Mouse (Mus musculus): ENCODE results near the gene Bcor.

The Bcor gene

GRCm38 (mm10) chrX:12085949-12086348, 74.2 kb downstream of the Bcor start:
- DNase-seq (ENCODE audit: low spot score) = no peak

GRCm38 (mm10) chrX:12085290-12085689, 74.9 kb downstream of the Bcor start:
- no peak for DNase-seq (ENCODE audit: low spot score)

- no peak for DNase-seq (ENCODE audit: low spot score)
Measured at GRCm38 (mm10) chrX:12084698-12085097, 75.5 kb downstream of the Bcor start.

- no peak for DNase-seq (ENCODE audit: low spot score)
Measured at GRCm38 (mm10) chrX:12083631-12084030, 76.5 kb downstream of the Bcor start.

- no peak for DNase-seq (ENCODE audit: low spot score)
Measured at GRCm38 (mm10) chrX:12082736-12083135, 77.4 kb downstream of the Bcor start.

- DNase-seq (ENCODE audit: low spot score) = no peak
Measured at GRCm38 (mm10) chrX:12082184-12082583, 78.0 kb downstream of the Bcor start.

- no peak for DNase-seq (ENCODE audit: low spot score)
Measured at GRCm38 (mm10) chrX:12081741-12082155, 78.4 kb downstream of the Bcor start.

- peak; percentile 53 for DNase-seq (ENCODE audit: low spot score)
Measured at GRCm38 (mm10) chrX:12080904-12081740, 79.0 kb downstream of the Bcor start.

GRCm38 (mm10) chrX:12080095-12080903, 79.9 kb downstream of the Bcor start:
- DNase-seq (ENCODE audit: low spot score) = peak; percentile 61

GRCm38 (mm10) chrX:12079309-12080094, 80.7 kb downstream of the Bcor start:
- peak; percentile 49 for DNase-seq (ENCODE audit: low spot score)

- DNase-seq (ENCODE audit: low spot score) = no peak
Measured at GRCm38 (mm10) chrX:12079059-12079308, 81.2 kb downstream of the Bcor start.

GRCm38 (mm10) chrX:12078195-12079058, 81.7 kb downstream of the Bcor start:
- DNase-seq (ENCODE audit: low spot score) = peak; percentile 51

GRCm38 (mm10) chrX:12077601-12077980, 82.6 kb downstream of the Bcor start:
- no peak for DNase-seq (ENCODE audit: low spot score)

GRCm38 (mm10) chrX:12076763-12077600, 83.2 kb downstream of the Bcor start:
- peak; percentile 46 for DNase-seq (ENCODE audit: low spot score)

GRCm38 (mm10) chrX:12072721-12073120, 87.4 kb downstream of the Bcor start:
- DNase-seq (ENCODE audit: low spot score) = peak; percentile 62

- no peak for DNase-seq (ENCODE audit: low spot score)
Measured at GRCm38 (mm10) chrX:12068978-12069724, 91.0 kb downstream of the Bcor start.

GRCm38 (mm10) chrX:12067851-12068510, 92.2 kb downstream of the Bcor start:
- DNase-seq (ENCODE audit: low spot score) = no peak

GRCm38 (mm10) chrX:12067031-12067430, 93.1 kb downstream of the Bcor start:
- DNase-seq (ENCODE audit: low spot score) = no peak

GRCm38 (mm10) chrX:12065782-12066181, 94.4 kb downstream of the Bcor start:
- no peak for DNase-seq (ENCODE audit: low spot score)

GRCm38 (mm10) chrX:12062932-12063260, 97.3 kb downstream of the Bcor start:
- no peak for DNase-seq (ENCODE audit: low spot score)
